Mouse (Mus musculus) E14TG2a.4 (cell line): ENCODE measurements around the gene Tpm3.

Experiments used
- CTCF ChIP-seq: conservative IDR thresholded peaks from 2 replicates; pipeline ENCODE4 v1.5.1; 2014; ENCODE audit warnings: low read length
- NANOG ChIP-seq: IDR thresholded peaks from 2 replicates; pipeline ENCODE4 v1.6.1; 2014; ENCODE audit warnings: borderline replicate concordance, low read length, mixed read lengths
- POU5F1 ChIP-seq: IDR thresholded peaks from 2 replicates; pipeline ENCODE4 v1.6.1; 2014; ENCODE audit warnings: low read length, borderline replicate concordance

- no peak for TF ChIP-seq CTCF
- TF ChIP-seq NANOG = no peak
- TF ChIP-seq POU5F1 = no peak
Observed at GRCm38 (mm10) chr3:90101673-90102072, 29.2 kb downstream of the Tpm3 start.
